Mouse (Mus musculus) splenic B cell, adult 2 months (primary cell): ENCODE data around the gene Spata19.
A peak's percentile ranks its signal among the peaks of the same experiment; 100 is the strongest.

ENCODE experiments used
- DNase-seq: peaks from one replicate; pipeline ENCODE4 v3.0.0-alpha.2; 2011; ENCODE audit warnings: low read depth, low spot score
- H3K27me3 ChIP-seq: 2 replicates; pipeline ENCODE4 v1.6.1; 2012; ENCODE audit warnings: mild to moderate bottlenecking, low read length, moderate library complexity, mixed read lengths; ENCODE audit not compliant: control insufficient read depth, poor library complexity, insufficient read depth, severe bottlenecking
- H3K36me3 ChIP-seq: 2 replicates; pipeline ENCODE4 v1.6.1; 2012; ENCODE audit warnings: mild to moderate bottlenecking, low read length, moderate library complexity, mixed read lengths; ENCODE audit not compliant: control insufficient read depth, poor library complexity, insufficient read depth, severe bottlenecking

Spata19 gene

DNA sequence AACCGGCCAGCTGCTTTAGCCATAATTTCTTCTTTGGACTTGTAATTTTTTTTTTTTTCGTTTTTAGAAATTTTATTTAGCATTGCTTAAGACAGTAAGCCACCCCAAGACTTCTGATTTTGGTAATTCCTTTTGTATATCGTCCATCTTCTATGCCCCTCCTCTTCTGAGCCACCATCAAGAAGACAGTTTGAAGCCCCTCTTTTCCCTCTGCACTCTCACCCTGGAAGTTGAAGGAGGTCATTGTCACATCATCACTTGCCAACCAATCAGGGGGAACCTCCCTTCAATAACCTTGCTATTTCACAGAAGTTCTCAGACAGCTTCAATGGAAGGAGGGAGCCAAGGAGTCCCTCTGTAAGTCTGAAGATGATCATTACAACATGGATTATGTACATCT lies at the start of gene Spata19:
TSS of gene Spata19 (plus strand) at position 301 of the 400 bp plus-strand sequence.
- DNase-seq: no peak
- H3K36me3 ChIP-seq: no peaks in the 10 kb centered on the region
- H3K27me3 ChIP-seq: no peaks in the 10 kb centered on the region

DNA sequence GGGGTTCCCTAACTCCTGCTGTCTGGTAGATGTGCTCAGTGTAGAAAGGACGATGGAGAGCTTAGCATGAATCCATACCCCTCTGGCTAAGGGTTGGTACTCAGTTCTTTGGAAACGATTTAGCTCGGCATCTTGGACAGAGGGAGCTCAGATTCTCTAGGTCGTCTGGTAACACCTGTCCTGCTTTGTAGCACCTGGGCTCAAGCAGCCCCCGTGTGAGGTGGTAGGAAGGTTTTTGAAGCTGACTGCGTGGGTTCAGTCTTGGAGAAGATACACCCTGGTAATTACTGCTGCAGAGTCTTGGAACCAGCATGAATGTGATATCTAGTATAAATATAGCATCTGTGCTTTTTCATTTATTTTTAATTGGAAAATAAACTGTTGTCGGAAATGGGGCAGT lies 43.5 kb upstream of the Spata19 start:
- DNase-seq: no peak

GRCm38 (mm10) chr9:27357893-27358292 lies 38.7 kb upstream of the Spata19 start:
- Histone ChIP-seq H3K27me3 (no peaks in the 10 kb centered on the region), H3K36me3 (no peaks in the 10 kb centered on the region)
- DNase-seq: no peak

More for the DNA sequence above, 43.5 kb upstream of the Spata19 start:
- no peaks in the 10 kb centered on the region for H3K36me3 ChIP-seq
- no peaks in the 10 kb centered on the region for H3K27me3 ChIP-seq

DNA sequence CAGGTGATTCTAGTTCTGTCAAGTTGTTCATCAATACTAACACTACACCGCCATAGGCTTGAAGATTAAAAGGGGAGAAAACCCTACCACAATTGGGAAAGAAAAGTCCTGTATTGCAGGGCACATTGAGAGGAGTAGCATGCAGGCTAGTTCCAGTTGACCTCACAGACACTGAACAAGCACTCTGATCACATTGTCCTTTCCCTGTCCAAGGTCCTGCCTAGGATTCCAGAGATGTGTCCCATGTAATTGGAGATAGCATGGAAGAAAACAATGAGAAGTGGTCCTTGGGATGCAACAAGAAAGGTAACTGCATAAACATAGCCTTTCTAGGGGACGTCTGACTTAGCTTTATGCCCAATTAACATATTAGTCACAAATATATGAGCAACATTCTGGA lies 29.4 kb upstream of the Spata19 start:
- no peaks in the 10 kb centered on the region for H3K27me3 ChIP-seq
- no peak for DNase-seq
- no peaks in the 10 kb centered on the region for H3K36me3 ChIP-seq

- DNase-seq: no peak
- H3K27me3 ChIP-seq: no peaks in the 10 kb centered on the region
- H3K36me3 ChIP-seq: no peaks in the 10 kb centered on the region
These were observed 27.5 kb upstream of the Spata19 start for GRCm38 (mm10) chr9:27369108-27369507.

GRCm38 (mm10) chr9:27375746-27376145 lies 20.9 kb upstream of the Spata19 start:
- DNase-seq: no peak
- Histone ChIP-seq H3K36me3 (no peaks in the 10 kb centered on the region), H3K27me3 (no peaks in the 10 kb centered on the region)

DNA sequence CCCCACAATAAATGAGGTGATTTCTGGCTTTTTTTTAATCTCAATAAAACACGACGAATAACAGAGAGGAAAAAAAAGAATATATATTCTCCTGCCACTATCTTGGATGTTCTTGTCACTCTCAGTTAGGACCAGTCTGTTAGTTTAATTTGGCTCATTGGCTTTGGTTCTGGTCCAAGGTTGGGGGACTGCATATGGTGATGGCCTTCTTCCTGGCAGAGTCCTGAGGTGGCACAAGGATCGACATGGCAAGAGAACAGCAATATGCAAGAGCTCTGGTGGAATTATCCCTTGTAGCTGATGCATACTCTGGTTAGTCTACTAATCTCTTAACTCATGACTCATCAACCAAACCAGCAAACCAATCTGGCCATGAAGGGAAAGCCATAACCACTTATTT lies 9.6 kb upstream of the Spata19 start:
- no peaks in the 10 kb centered on the region for H3K36me3 ChIP-seq
- DNase-seq: no peak
- H3K27me3 ChIP-seq: no peaks in the 10 kb centered on the region

GRCm38 (mm10) chr9:27401169-27401568 lies 4.6 kb downstream of the Spata19 start:
- no peaks in the 10 kb centered on the region for H3K36me3 ChIP-seq
- no peaks in the 10 kb centered on the region for H3K27me3 ChIP-seq
- DNase-seq: no peak

DNA sequence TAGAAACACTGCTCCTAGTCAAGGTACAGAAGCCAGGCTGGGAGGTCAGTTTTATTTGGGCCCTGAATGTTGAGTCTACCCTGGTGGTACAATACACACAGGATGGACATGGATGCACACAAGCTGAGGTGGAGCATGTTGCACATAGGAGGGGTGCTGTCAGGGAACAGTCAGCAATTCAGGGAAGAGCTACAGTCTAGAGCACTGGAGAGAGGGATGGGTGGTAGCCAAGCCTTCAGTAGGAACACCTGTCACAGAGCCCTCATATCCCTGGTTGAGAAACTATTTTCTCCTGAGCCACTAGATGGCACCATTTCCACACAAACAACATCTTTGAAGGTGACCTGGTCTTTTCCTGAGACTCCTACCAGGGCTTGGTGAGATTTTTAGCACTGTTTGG lies 13.1 kb downstream of the Spata19 start:
- DNase-seq: peak; percentile 1
- Histone ChIP-seq H3K36me3 (no peaks in the 10 kb centered on the region), H3K27me3 (no peaks in the 10 kb centered on the region)

- no peak for DNase-seq
These were observed 17.5 kb downstream of the Spata19 start for GRCm38 (mm10) chr9:27414058-27414460.

GRCm38 (mm10) chr9:27424511-27424910 lies 27.9 kb downstream of the Spata19 start:
- no peaks in the 10 kb centered on the region for H3K36me3 ChIP-seq
- H3K27me3 ChIP-seq: no peaks in the 10 kb centered on the region
- DNase-seq: no peak

More at GRCm38 (mm10) chr9:27414058-27414460, 17.5 kb downstream of the Spata19 start:
- Histone ChIP-seq H3K27me3 (no peaks in the 10 kb centered on the region), H3K36me3 (no peaks in the 10 kb centered on the region)

GRCm38 (mm10) chr9:27428552-27428951 lies 32.0 kb downstream of the Spata19 start:
- no peak for DNase-seq
- H3K27me3 ChIP-seq: no peaks in the 10 kb centered on the region
- H3K36me3 ChIP-seq: no peaks in the 10 kb centered on the region

GRCm38 (mm10) chr9:27433301-27433700 lies 36.7 kb downstream of the Spata19 start:
- no peaks in the 10 kb centered on the region for H3K36me3 ChIP-seq
- H3K27me3 ChIP-seq: no peaks in the 10 kb centered on the region
- no peak for DNase-seq

DNA sequence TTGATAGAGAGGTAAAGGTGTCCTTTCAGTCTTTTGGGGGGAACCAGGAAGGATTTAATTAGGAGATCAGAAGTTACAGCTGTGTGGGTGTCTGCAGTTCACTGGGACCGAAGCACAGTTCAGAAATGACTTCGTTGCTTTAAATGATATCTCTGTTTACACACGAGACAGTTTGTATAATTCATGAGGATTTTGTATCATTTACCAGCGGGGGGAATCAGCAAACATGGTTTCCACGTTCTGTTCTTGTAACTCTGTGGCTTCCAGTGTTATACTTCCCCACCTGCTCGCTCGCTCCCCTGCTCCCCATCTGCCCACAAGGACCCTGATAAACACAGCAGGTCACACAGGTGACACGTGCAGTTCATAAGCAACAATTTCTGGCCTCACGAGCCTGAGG lies 39.3 kb downstream of the Spata19 start:
- Histone ChIP-seq H3K36me3 (no peaks in the 10 kb centered on the region), H3K27me3 (no peaks in the 10 kb centered on the region)
- DNase-seq: no peak

DNA sequence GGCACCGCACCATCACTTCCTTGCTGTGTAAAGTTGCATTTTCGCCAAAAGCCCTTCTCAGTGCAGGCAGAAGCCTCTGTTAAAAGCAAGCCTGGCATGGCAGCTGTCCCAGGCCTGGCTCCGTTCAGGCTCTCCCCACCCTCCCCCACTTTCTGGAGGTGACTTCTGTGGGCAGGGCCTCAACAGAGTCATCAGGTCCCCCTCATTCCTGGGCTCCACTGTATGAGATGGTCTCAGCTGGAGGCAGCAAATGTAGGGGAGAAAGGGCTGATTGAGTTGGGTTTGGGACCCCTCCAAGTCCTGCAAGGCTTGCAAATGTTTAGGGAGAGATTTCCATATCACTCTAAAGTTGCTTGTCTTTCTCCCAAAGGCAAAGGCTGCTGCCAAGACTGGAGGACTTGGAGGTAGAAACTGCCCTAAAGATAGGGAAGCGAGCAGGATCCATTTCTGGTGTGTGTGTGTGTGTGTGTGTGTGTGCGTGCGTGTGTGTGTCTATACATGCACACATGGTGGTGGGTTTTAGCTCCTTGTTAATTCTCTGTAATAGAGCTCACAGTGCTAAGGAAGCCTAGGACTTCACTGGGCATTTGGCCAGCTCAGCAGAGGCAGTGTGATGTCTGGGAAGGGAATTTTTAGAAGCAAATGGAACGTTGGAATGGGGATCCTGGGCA lies 40.9 kb downstream of the Spata19 start:
- Histone ChIP-seq H3K36me3 (no peaks in the 10 kb centered on the region), H3K27me3 (no peaks in the 10 kb centered on the region)
- no peak for DNase-seq
